Mouse (Mus musculus) olfactory bulb, adult 2 months (tissue): ENCODE measurements around the gene Rmnd5b. TPM values are rescaled to one million over a fixed set of nuclear protein-coding genes. Genes with fewer than 3 reads are reported as not detected.

Experiments
- H3K27ac ChIP-seq: fragments of 200-500 bp; 2 replicates; pipeline ENCODE4 v1.5.1; 2012; ENCODE audit warnings: low read depth, low read length; ENCODE audit not compliant: insufficient read depth
- H3K4me1 ChIP-seq: fragments of 200-500 bp; 2 replicates; pipeline ENCODE4 v1.6.1; 2012; ENCODE audit warnings: low read length; ENCODE audit not compliant: control insufficient read depth, insufficient read depth
- H3K4me3 ChIP-seq: fragments of 200-500 bp; 2 replicates; pipeline ENCODE4 v1.5.1; 2012; ENCODE audit warnings: mild to moderate bottlenecking, low read depth, low read length, moderate library complexity; ENCODE audit not compliant: insufficient read depth
- CTCF ChIP-seq: fragments of 200-500 bp; IDR thresholded peaks from 2 replicates; pipeline ENCODE4 v1.5.1; 2012; ENCODE audit warnings: low read depth, mild to moderate bottlenecking, low read length, moderate library complexity; ENCODE audit not compliant: insufficient read depth
- POLR2A ChIP-seq: fragments of 200-500 bp; IDR thresholded peaks from 2 replicates; pipeline ENCODE4 v1.6.1; 2012; ENCODE audit warnings: mild to moderate bottlenecking, low read depth, low read length, moderate library complexity; ENCODE audit not compliant: insufficient read depth
- WGBS: fragments of 180-500 bp; shearing (Covaris S2); methylation state at CpG from one replicate; pipeline ENCODE4 v1.1.7; 2018; 5-methylcytosine and 5-hydroxymethylcytosine counted together
- polyA plus RNA-seq: library from polyadenylated mRNA; stranded (reverse); fragments of >200 nt; gene quantifications from 2 replicates; pipeline ENCODE4 v1.2.4, GENCODE M21; 2012; ENCODE audit warnings: low replicate concordance; ENCODE audit not compliant: missing spikeins, insufficient read depth, insufficient read length

Rmnd5b gene
- polyA plus RNA-seq, 1 experiment = not detected

GRCm38 (mm10) chr11:51576454-51576853, 59.2 kb downstream of the Rmnd5b start:
- TF ChIP-seq CTCF (no peak), POLR2A (no peak)
- Histone ChIP-seq H3K27ac (no peak overlapping the region), H3K4me3 (no peak overlapping the region), H3K4me1 (no peaks in the 10 kb centered on the region)
- 83% methylated on average over 4 of the region's 4 CpGs for WGBS

Other genes with a start within 250 kb of the Rmnd5b start
- not detected in 2 replicates for gene Phykpl, start 51.1 kb downstream of the Rmnd5b start, polyA plus RNA-seq
- 230 and 328 TPM in 2 replicates for gene Hnrnpab, start 29.0 kb downstream of the Rmnd5b start, polyA plus RNA-seq
- gene Nhp2, start 16.2 kb downstream of the Rmnd5b start, polyA plus RNA-seq = not detected in 2 replicates
- not detected in 2 replicates for gene N4bp3, start 14.9 kb upstream of the Rmnd5b start, polyA plus RNA-seq
- gene D930048N14Rik, start 15.1 kb upstream of the Rmnd5b start, polyA plus RNA-seq = not detected in 2 replicates
- not detected in 2 replicates for gene 0610009B22Rik, start 53.0 kb upstream of the Rmnd5b start, polyA plus RNA-seq
- not detected in 2 replicates for gene Sec24a, start 127.7 kb upstream of the Rmnd5b start, polyA plus RNA-seq
- gene Sar1b, start 127.8 kb upstream of the Rmnd5b start, polyA plus RNA-seq = not detected in 2 replicates
- gene Jade2, start 221.8 kb upstream of the Rmnd5b start, polyA plus RNA-seq = not detected in 2 replicates